Mouse (Mus musculus) cortical plate, adult 2 months (tissue): ENCODE measurements around the gene Exoc4.

ENCODE experiments used
- CTCF ChIP-seq: fragments of 200-500 bp; IDR thresholded peaks from 2 replicates; pipeline ENCODE4 v1.5.1; 2011; ENCODE audit warnings: mild to moderate bottlenecking, control low read depth, low read length; ENCODE audit not compliant: insufficient read depth; ENCODE audit errors: extremely low read depth
- POLR2A ChIP-seq: fragments of 200-500 bp; IDR thresholded peaks from 2 replicates; pipeline ENCODE4 v1.6.1; 2011; ENCODE audit warnings: mild to moderate bottlenecking, low read length, control low read depth; ENCODE audit not compliant: insufficient read depth; ENCODE audit errors: extremely low read depth

- TF ChIP-seq CTCF, result no peak
- TF ChIP-seq POLR2A, result no peak
Observed at GRCm38 (mm10) chr6:33708907-33709306, 460.0 kb downstream of the Exoc4 start.
